Mouse (Mus musculus) layer of hippocampus, adult 9-10 months (tissue): ENCODE results near the gene Smu1.
A peak's percentile ranks its signal among the peaks of the same experiment; 100 is the strongest.

Experiments
- DNase-seq: peaks from one replicate; pipeline ENCODE4 v3.0.0; 2022; ENCODE audit warnings: low spot score

Gene Smu1

GRCm38 (mm10) chr4:40757157-40757779 lies 455 bp downstream of the Smu1 start:
- DNase-seq, result no peak

GRCm38 (mm10) chr4:40735351-40735750 lies 22.4 kb downstream of the Smu1 start:
- no peak for DNase-seq

- DNase-seq, result no peak
Observed at GRCm38 (mm10) chr4:40731262-40731661, 26.5 kb downstream of the Smu1 start.

GRCm38 (mm10) chr4:40727247-40727646 lies 30.5 kb downstream of the Smu1 start:
- DNase-seq, result no peak

GRCm38 (mm10) chr4:40725554-40725953 lies 32.2 kb downstream of the Smu1 start:
- no peak for DNase-seq

- DNase-seq, result no peak
Observed at GRCm38 (mm10) chr4:40725141-40725540, 32.6 kb downstream of the Smu1 start.

- DNase-seq, result no peak
Observed at GRCm38 (mm10) chr4:40722687-40723460, 34.8 kb downstream of the Smu1 start.

- peak; percentile 79 for DNase-seq
Observed at GRCm38 (mm10) chr4:40722011-40722666, 35.6 kb downstream of the Smu1 start, which contains the start of gene Dnaja1. Gene Dnaja1, plus strand, starts transcription at chr4:40722150.

- DNase-seq, result no peak
Observed at GRCm38 (mm10) chr4:40720910-40721309, 36.8 kb downstream of the Smu1 start.

GRCm38 (mm10) chr4:40717141-40717540 lies 40.6 kb downstream of the Smu1 start:
- no peak for DNase-seq

GRCm38 (mm10) chr4:40703710-40704275 lies 53.9 kb downstream of the Smu1 start:
- DNase-seq, result no peak

- peak; percentile 97 for DNase-seq
Observed at GRCm38 (mm10) chr4:40702797-40703709, 54.7 kb downstream of the Smu1 start, which contains the start of gene Aptx. Gene Aptx, minus strand, starts transcription at chr4:40703194.

GRCm38 (mm10) chr4:40701796-40702195 lies 55.9 kb downstream of the Smu1 start:
- no peak for DNase-seq

GRCm38 (mm10) chr4:40700216-40700615 lies 57.5 kb downstream of the Smu1 start:
- DNase-seq, result no peak

GRCm38 (mm10) chr4:40697059-40697458 lies 60.7 kb downstream of the Smu1 start:
- DNase-seq, result no peak

GRCm38 (mm10) chr4:40691100-40691499 lies 66.6 kb downstream of the Smu1 start:
- no peak for DNase-seq
